Mouse (Mus musculus) CH12.LX (cell line): ENCODE data around the gene Jup.

Experiments
- CTCF ChIP-seq, 2 experiments: IDR thresholded peaks in 1 of 2; conservative IDR thresholded peaks in 1 of 2; 2 replicates each; pipeline ENCODE4 v1.5.1; 2011 to 2012; ENCODE audit warnings: low read depth in 2 of 2, low read length in 2 of 2, improper control_type of control experiment in 1 of 2, inconsistent platforms in 1 of 2, mild to moderate bottlenecking in 1 of 2, moderate library complexity in 1 of 2
- ELF1 ChIP-seq: IDR thresholded peaks from 2 replicates; pipeline ENCODE4 v1.6.1; 2014; ENCODE audit warnings: low read depth, mild to moderate bottlenecking, inconsistent platforms, low read length, improper control_type of control experiment
- KAT2A ChIP-seq: IDR thresholded peaks from 2 replicates; pipeline ENCODE4 v1.6.1; 2012; ENCODE audit warnings: low read length, improper control_type of control experiment, inconsistent platforms; ENCODE audit not compliant: insufficient replicate concordance
- POLR2A ChIP-seq: IDR thresholded peaks from 2 replicates; pipeline ENCODE4 v1.6.1; 2011; ENCODE audit warnings: low read depth, mild to moderate bottlenecking, improper control_type of control experiment, low read length
- USF1 ChIP-seq: IDR thresholded peaks from 2 replicates; pipeline ENCODE4 v1.6.1; 2014; ENCODE audit warnings: low read depth, mild to moderate bottlenecking, inconsistent platforms, low read length, improper control_type of control experiment
- USF2 ChIP-seq: conservative IDR thresholded peaks from 2 replicates; pipeline ENCODE4 v1.6.1; 2011; ENCODE audit warnings: low read depth, low read length, improper control_type of control experiment
- ZNF384 ChIP-seq: IDR thresholded peaks from 2 replicates; pipeline ENCODE4 v1.6.1; 2012; ENCODE audit warnings: low read depth, low read length, improper control_type of control experiment, inconsistent platforms

DNA sequence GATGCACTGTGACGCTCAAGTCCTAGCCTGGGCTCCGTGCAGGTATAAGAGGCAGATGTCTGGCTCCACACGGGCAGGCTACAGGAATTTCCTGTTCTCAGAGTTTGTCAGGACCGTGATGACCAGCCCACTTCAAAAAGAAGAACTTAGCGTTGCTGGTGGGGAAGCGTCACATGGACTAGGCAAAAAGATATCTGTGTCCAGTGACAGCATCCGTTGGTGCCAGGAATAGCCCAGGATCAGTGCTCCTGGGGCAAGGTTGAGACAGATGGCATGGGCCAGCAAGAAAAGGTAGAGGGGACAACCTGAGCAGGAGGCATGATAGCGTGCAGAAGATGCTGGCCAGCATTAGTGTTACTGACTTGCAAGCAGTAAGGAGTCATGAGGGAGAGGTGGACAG, 27.7 kb downstream of the Jup start:
- TF ChIP-seq ELF1 (no peak), USF2 (no peak), POLR2A (no peak), CTCF (conservative IDR thresholded peaks at IDR 0.05 in 1 of 2, IDR thresholded peaks at IDR 0.05 in 1 of 2; ENCODE audit: low read depth in 2 of 2, low read length in 2 of 2) (no peak), USF1 (no peak), ZNF384 (no peak), KAT2A (no peak)
